Mouse (Mus musculus) lung, adult 2 months (tissue): ENCODE measurements around the gene Pirb. TPM values are rescaled to one million over a fixed set of nuclear protein-coding genes. Genes with fewer than 3 reads are reported as not detected.
"Not testable (repeated sequence)": the region's sequence is repeated elsewhere in the genome, so short reads cannot be mapped to it uniquely, and the experiment has no call there.

Source experiments
- DNase-seq: peaks from one replicate; pipeline ENCODE4 v3.0.0; 2022
- H3K4me1 ChIP-seq: fragments of 200-500 bp; 2 replicates; pipeline ENCODE4 v1.6.1; 2011; ENCODE audit warnings: low read length; ENCODE audit not compliant: control insufficient read depth, insufficient read depth
- H3K4me3 ChIP-seq: fragments of 200-500 bp; replicated peaks from 2 replicates; pipeline ENCODE3; 2011; ENCODE audit warnings: low read depth, mild to moderate bottlenecking, control low read depth, low read length; ENCODE audit errors: extremely low read depth
- CTCF ChIP-seq: fragments of 200-500 bp; IDR thresholded peaks from 2 replicates; pipeline ENCODE4 v1.5.1; 2011; ENCODE audit warnings: mild to moderate bottlenecking, low read length, control low read depth; ENCODE audit not compliant: insufficient read depth
- POLR2A ChIP-seq: fragments of 200-500 bp; IDR thresholded peaks from 2 replicates; pipeline ENCODE4 v1.6.1; 2011; ENCODE audit warnings: low read depth, mild to moderate bottlenecking, control low read depth, low read length, borderline replicate concordance; ENCODE audit errors: extremely low read depth
- WGBS: fragments of 180-500 bp; shearing (Covaris S2); methylation state at CpG from one replicate; pipeline ENCODE4 v1.1.7; 2018; 5-methylcytosine and 5-hydroxymethylcytosine counted together
- polyA plus RNA-seq: library from polyadenylated mRNA; depleted of rRNA; stranded (reverse); fragments of >200 nt; gene quantifications from 2 replicates; pipeline ENCODE4 v1.2.3, GENCODE M21; 2012

Gene Pirb
- polyA plus RNA-seq, 1 experiment = 27.7 TPM

- WGBS = 21% methylated on average over 6 of the region's 6 CpGs
- Histone ChIP-seq H3K4me1 (peaks cover 16% of the 10 kb centered on the region), H3K4me3 (no peak overlapping the region)
- TF ChIP-seq POLR2A = no peak
- TF ChIP-seq CTCF = no peak
- no peak for DNase-seq
Measured at GRCm38 (mm10) chr7:3705911-3706310, 14.3 kb downstream of the Pirb start.

GRCm38 (mm10) chr7:3705461-3705860 lies 14.7 kb downstream of the Pirb start:
- 13% methylated on average over 7 of the region's 7 CpGs for WGBS
- Histone ChIP-seq H3K4me3 (peak overlapping the region; percentile 20), H3K4me1 (peaks cover 16% of the 10 kb centered on the region)
- DNase-seq = not testable (repeated sequence)

- under 1% methylated on average over 20 of the region's 20 CpGs for WGBS
Measured at GRCm38 (mm10) chr7:3704475-3704874, 15.7 kb downstream of the Pirb start.

GRCm38 (mm10) chr7:3703879-3704441 lies 16.2 kb downstream of the Pirb start, which contains the start of gene Rps9:
Gene Rps9, plus strand, starts transcription at chr7:3703993.
- peak within 1 kb of the TSS; percentile 87 for H3K4me3 ChIP-seq

More at GRCm38 (mm10) chr7:3704475-3704874, 15.7 kb downstream of the Pirb start:
- no peak for DNase-seq
- no peak for TF ChIP-seq POLR2A
- no peak for TF ChIP-seq CTCF
- Histone ChIP-seq H3K4me1 (peaks cover 16% of the 10 kb centered on the region), H3K4me3 (peak overlapping the region; percentile 87)

GRCm38 (mm10) chr7:3703148-3703878 lies 16.9 kb downstream of the Pirb start:
- no peak for DNase-seq
- Histone ChIP-seq H3K4me3 (peak overlapping the region; percentile 87), H3K4me1 (peaks cover 16% of the 10 kb centered on the region)
- WGBS = 21% methylated on average over 6 of the region's 6 CpGs
- TF ChIP-seq CTCF (no peak), POLR2A (no peak)

More at GRCm38 (mm10) chr7:3703879-3704441, 16.2 kb downstream of the Pirb start, which contains the start of gene Rps9:
- H3K4me1 ChIP-seq = peaks cover 16% of the 10 kb centered on the region
- peak; percentile 92 for DNase-seq
- TF ChIP-seq POLR2A (peak; percentile 99), CTCF (peak; percentile 24; the same call in 1 of the 2 replicates)
- WGBS = under 1% methylated on average over 42 of the region's 42 CpGs

- 90% methylated on average over 6 of the region's 6 CpGs for WGBS
- TF ChIP-seq POLR2A (no peak), CTCF (no peak)
- no peak for DNase-seq
- no peaks in the 10 kb centered on the region for H3K4me1 ChIP-seq
- no peak overlapping the region for H3K4me3 ChIP-seq
Measured at GRCm38 (mm10) chr7:3698471-3698870, 21.7 kb downstream of the Pirb start.

- peak overlapping the region; percentile 60 for H3K4me3 ChIP-seq
- WGBS = 5% methylated on average over 9 of the region's 9 CpGs
- H3K4me1 ChIP-seq, DNase-seq: not testable (repeated sequence)
Measured at GRCm38 (mm10) chr7:3694949-3695305, 25.3 kb downstream of the Pirb start.

GRCm38 (mm10) chr7:3694076-3694948 lies 25.9 kb downstream of the Pirb start:
- 1% methylated on average over 48 of the region's 55 CpGs for WGBS
- no peaks in the 10 kb centered on the region for H3K4me1 ChIP-seq
- DNase-seq = peak; percentile 58
- TF ChIP-seq CTCF (no peak), POLR2A (no peak)
- peak overlapping the region; percentile 60 for H3K4me3 ChIP-seq

- 0% methylated on average over 18 of the region's 18 CpGs for WGBS
- Histone ChIP-seq H3K4me1 (no peaks in the 10 kb centered on the region), H3K4me3 (peak overlapping the region; percentile 59)
- TF ChIP-seq CTCF = no peak
- DNase-seq = no peak
Measured at GRCm38 (mm10) chr7:3693809-3694075, 26.4 kb downstream of the Pirb start.
